Mouse (Mus musculus) A20 (cell line): Measurements from ENCODE around the gene Camk1d.
A peak's percentile ranks its signal among the peaks of the same experiment; 100 is the strongest.

Experiments
- DNase-seq: peaks from one replicate; pipeline ENCODE4 v3.0.0-alpha.2; 2011; ENCODE audit warnings: low read depth, low spot score

Gene Camk1d

DNA sequence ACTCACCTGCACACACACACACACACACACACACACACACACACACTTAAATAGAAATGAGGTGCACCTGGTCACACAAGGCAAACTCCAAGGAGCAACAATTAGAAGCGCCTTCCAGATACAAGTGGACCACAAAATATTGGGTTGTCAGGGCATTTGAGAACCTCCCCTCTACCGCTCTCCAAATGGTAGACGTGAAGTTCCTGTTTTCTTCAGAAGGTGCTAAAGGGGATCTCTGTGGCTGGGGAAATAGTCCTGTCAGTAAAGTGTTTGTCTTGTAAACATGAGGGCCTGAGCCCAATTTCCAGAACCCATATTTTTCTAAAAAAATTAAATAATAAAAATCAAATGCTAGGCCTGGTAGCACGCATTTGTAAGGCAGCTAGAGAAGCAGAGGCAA lies 4.4 kb downstream of the Camk1d start:
- peak; percentile 54 for DNase-seq

DNA sequence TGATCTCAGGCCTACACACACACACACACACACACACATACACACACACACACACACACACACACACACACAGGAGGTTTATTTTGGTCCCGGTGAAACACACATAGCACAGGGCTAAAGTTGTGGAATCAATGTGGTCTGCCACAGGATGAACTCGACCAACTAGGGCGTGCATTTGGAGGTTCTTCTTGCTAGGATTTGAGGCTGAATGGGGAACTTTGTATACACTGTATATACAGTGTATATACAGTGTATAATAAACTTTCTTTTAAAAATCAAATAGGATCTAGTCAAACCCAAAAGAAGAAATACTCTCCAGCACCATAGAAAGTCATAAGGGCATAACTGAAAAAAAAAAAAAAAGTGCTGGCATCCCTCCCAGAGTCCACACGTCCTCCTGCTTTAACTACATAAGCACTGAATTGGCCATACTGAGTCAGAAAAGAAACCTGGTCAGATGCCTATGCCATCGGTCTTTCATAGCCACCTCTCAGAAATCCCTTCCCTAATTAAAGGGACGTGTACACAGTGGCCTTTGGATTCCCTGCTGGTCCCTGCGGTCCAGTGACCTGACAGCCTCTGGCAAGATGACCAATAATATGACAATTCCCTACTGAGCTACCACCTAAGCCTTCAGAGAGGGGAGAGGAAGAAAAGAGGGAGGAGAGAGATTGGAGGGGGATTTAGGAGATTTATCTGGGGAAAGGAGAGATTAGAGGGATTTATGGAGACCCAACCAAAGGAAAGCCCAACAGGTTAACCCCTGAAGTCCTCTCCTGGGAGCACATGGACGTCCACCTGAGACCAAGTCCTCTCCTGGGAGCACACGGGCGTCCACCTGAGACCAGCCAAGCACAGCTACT lies 6.2 kb downstream of the Camk1d start:
- DNase-seq, result no peak

GRCm38 (mm10) chr2:5706618-5707017 lies 7.7 kb downstream of the Camk1d start:
- DNase-seq, result peak; percentile 36

DNA sequence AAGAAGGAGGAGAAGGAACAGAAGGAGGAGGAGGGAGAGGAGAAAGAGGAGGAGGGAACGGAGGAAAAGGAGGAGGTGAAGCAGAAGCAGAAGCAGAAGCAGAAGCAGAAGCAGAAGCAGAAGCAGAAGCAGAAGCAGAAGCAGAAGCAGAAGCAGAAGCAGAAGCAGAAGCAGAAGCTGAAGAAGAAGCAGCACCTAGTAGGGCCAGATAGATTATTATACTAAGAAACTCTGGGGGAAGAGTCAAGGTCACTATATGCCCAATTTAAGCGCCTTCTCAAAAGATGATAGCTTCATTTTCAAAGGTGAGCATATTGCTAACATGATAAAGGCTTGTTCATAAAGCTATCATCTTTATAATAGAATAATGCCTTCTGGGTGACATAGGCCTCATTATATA lies 11.9 kb downstream of the Camk1d start:
- no peak for DNase-seq

GRCm38 (mm10) chr2:5700931-5701330 lies 13.4 kb downstream of the Camk1d start:
- no peak for DNase-seq

DNA sequence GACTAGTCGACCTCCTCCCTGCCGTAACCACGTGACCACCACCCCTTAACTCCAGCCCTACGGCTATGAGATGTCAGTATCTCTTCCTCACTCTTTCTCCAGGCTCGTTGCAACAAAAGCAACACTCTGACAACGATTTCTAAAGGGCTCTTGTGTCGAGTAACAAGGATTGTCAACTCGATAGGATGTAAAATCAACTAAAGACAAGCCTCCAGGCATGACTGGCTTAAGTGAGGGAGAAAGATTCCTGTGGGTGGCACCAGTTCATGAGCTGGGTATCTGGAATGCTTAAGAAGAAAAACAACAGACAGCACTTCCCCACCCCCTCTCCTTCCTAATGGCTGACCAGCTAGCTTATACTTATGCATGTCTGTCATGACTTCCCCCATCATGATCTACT lies 15.9 kb downstream of the Camk1d start:
- DNase-seq, result no peak

DNA sequence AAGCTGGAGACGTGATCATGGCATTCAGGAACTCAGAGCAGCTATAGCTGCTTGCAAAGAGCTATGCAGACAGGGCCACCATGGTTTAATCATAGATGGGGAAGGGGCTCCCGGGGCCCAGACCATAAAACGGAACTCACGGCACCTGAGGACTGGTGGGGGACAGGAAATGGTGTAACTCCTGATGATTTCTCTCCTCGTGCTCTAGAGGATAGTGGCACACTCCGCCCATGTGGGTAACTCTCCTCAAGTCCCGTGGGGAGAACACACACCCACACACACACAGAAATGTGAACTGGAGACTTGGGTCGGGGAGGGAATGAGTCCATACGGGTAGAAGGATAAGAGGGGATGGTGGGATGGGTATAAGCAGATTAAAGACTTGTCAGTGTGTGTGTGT lies 20.2 kb downstream of the Camk1d start:
- no peak for DNase-seq

GRCm38 (mm10) chr2:5691729-5692128 lies 22.6 kb downstream of the Camk1d start:
- DNase-seq, result no peak

DNA sequence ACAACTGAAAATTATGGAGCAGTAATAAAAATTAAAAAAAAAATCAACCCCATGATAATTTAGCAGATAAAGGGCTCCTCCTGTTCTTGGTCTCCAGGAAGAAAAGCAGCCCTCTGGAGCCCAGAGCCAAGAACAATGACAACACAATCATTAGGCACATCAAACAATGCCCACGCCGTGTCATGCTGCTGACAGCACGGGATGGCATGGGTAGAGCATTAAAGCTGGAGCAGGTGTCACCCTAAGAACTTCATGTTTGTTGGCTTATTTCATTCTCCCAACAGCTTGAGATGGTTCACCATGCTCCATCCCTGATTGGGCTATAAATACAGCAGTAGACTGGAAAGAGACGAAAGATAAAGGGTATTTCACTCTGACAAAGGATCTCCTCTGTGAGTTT lies 30.9 kb downstream of the Camk1d start:
- DNase-seq, result no peak

- no peak for DNase-seq
Measured at GRCm38 (mm10) chr2:5681909-5682308, 32.4 kb downstream of the Camk1d start.

GRCm38 (mm10) chr2:5681302-5681701 lies 33.0 kb downstream of the Camk1d start:
- no peak for DNase-seq

GRCm38 (mm10) chr2:5679055-5679454 lies 35.3 kb downstream of the Camk1d start:
- no peak for DNase-seq

DNA sequence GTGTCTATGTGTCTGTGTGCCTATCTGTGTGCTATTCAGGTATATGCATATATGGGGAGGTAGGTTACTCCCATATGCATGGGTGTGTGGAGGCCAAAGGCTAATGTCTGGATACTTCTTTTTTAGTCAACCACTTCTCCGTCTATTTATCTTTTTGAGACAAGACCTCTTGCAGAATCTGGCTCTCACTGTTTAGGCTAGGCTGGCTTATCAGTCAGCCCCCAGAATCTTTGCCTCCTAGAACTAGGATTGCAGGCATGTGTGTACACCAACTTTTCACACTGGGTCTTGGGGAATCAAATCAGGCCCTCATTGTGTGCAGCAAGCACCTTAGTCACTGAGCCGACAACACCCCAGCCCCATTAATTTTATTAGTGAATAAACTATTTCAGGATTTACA lies 36.8 kb downstream of the Camk1d start:
- DNase-seq, result no peak

- DNase-seq, result no peak
Measured at GRCm38 (mm10) chr2:5676786-5677185, 37.5 kb downstream of the Camk1d start.

DNA sequence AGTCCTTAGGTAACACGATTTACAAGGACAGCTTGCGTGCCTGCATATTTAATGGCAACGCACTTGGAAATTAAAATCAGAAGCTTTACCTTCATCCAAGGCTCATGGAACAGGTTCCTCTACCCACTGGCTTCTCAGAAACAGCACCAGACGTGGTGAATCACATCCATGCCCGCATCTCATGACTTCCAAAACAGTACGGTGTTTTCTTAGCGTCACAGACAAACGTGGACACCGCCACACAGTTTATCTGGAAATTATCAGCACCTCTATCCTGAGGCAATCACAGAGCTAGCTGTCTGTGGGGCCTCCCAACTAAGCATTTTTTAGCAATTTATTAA lies 38.2 kb downstream of the Camk1d start:
- DNase-seq, result no peak

GRCm38 (mm10) chr2:5675431-5676142 lies 38.7 kb downstream of the Camk1d start:
- no peak for DNase-seq

GRCm38 (mm10) chr2:5674512-5674911 lies 39.8 kb downstream of the Camk1d start:
- no peak for DNase-seq

DNA sequence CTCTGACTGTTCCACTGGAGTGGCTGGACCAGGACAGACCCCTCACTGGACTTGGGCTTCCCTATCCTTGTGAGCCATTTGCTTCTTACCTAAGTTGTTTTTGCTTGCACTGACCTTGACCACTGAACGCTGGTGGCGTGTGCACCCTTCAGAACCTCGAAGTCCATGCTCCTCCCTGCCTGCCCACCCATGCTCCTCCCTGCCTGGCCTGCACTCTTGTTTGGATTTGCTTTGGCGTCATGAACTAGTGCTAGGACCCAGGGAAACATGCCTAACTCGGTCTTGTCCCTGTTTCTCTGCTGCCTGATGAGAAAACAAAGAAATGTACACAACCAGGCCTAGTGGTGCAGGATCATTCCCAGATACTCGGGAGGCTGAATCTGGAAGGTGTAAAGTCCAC lies 40.5 kb downstream of the Camk1d start:
- DNase-seq, result no peak

GRCm38 (mm10) chr2:5672906-5673589 lies 41.3 kb downstream of the Camk1d start:
- no peak for DNase-seq

DNA sequence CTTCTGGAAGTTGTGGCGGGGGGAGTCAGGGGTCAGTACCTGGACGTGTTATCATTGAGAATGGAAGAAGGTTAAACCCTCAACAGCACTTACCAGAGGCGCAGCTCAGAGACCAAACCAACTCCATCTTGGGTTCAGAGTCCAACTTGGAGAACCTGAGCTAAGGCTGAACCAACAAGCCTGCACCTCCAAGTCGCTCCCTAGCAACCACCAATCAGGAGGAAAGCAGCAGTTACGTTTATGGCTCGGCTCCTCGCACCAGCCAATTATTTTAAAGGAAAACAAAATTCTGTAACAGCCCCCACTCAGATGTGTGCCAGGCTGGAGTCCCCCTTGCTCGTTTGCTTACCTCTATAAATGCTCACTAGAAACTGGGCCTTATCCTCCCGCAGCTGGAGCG lies 44.2 kb downstream of the Camk1d start:
- DNase-seq, result no peak

DNA sequence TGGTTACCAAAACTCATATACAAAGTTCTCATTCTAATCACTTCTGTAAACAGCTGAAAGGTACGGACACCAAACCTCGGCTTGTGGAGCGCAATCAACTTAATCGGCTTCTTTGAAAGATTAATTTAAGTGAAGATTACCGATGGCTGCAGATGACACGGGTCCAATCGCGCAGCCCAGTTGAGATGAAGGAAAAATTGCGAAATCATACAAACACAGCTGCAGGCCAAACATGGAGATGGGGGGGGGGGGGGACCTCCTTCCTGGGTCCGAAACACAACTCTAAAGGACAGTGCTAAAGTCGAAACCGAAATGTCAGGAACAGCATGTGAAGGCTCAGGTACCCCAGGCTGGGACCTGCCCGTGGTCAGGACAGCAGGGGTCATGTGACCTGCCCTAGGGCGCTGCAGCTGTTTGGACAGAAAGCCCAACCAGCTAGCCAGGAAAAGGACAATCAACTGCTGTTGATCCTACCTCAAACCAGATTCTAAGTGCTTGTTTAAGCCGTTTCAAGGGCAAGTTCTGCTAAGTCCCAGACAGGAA lies 44.7 kb downstream of the Camk1d start:
- DNase-seq, result no peak

GRCm38 (mm10) chr2:5668940-5669339 lies 45.4 kb downstream of the Camk1d start:
- no peak for DNase-seq
